Mouse (Mus musculus): Measurements from ENCODE around the gene Wdr90. TPM values are rescaled to one million over a fixed set of nuclear protein-coding genes. Genes with fewer than 3 reads are reported as not detected.
A peak's percentile ranks its signal among the peaks of the same experiment; 100 is the strongest.

The Wdr90 gene
- total RNA-seq, 2 experiments from 2014 or later: 4.6 to 47.4 TPM

DNA sequence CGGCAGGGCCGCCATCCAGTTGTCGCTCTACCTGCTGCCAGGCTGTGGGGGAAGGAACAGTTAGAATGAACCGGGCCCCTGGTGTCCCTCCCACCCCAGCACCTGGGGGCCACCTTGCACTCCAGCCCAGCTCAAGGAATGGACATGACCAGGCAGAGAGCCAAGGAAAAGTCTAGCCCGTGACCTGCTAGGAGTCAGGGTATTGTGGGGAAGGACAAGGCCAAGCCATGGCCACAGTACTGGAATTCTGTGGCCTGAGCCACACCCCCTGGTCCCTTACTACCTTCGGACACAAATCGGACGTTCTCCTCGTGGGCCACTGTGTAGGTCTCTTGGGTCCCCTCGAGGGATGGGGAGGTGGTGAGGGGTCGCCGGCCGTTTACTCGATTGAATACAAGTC is 3.0 kb upstream of the Wdr90 start:
- ATAC-seq (replicated peaks; ENCODE audit: low FRiP score, low TSS enrichment, poor library complexity, severe bottlenecking): no peak

DNA sequence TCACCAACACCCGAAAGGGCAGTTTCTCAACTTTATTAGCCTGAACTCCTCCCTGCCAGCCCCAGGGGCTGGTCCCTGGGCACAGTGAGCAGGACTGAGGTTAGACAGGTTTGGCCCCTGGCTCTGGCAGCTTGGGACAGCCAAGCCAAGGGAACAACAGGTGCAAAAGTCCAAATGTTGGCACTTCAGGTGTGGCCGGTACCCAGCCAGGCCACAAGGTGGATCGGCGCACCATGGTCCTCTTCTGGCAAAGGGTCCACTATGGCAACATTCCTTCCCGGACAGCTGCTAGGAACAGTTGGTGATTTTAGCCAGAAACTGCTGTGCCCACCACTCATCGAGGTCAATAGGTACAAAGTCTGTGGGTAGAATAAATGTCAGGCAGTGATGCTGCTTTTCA is 2.4 kb upstream of the Wdr90 start:
- no peak for ATAC-seq (replicated peaks; ENCODE audit: low FRiP score, low TSS enrichment, poor library complexity, severe bottlenecking)

DNA sequence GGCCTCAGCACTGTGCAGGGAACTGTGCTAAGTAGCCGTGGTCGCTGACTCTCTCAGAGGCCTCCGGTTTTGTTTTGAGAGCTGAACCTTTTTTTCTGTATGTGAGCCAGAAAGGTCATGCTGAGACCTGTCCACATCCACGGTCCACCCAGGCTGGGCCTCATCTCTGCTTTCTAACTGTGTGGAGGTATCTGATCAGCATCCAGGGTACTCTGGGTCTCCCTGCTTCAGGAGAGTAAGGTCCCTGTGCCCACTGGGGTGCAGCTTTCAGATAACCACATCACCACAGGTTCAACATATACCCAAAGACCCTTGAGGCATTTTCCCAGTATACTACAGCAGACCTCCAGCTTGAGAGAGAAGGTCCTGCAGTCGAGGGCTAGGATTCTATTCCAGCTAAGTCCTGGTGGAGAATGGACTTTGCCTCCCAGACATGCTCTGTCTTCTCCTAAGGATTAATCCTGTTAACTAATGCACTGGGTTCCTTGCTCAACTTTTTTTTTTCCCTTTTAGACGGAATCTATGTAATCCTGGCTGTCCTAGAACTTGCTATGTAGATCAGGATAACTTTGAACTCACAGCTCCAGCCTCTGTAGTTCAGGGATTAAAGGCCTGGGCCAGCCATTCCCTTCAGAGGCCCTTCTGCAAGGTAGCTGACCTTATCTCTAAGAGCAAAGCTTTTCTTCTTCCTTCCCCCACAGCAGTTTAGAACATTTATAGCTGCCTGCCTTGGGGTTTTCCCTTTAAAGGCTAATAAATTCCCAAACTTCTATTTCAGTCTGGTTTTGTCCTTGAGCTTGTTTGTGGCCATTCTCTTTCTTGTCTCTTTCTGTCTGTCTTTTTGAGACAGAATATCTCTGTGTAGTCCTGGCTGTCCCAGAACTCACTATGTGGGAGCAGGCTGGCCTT is 657 bp upstream of the Wdr90 start:
- ATAC-seq (replicated peaks; ENCODE audit: low FRiP score, low TSS enrichment, poor library complexity, severe bottlenecking): no peak

DNA sequence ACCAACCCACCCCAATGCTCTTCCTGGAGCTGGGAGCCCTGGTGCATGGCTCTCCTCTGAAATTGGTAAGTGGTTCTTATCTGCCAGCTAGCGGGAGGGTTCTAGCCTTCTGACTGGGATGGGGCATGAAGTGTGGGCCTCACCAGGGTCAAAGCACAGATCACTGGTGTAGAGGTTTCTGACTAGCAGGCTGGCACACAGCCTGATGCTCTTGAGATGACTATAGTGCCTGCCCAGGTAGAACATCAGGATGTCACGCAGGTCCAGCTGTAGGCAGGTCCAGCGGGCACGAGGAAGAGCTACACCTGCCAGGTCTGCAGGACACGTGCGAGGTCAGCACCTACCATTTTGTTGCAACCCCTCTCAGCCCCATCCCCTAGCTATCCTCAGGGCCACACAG is 1.1 kb downstream of the Wdr90 start:
- no peak for ATAC-seq (replicated peaks; ENCODE audit: low FRiP score, low TSS enrichment, poor library complexity, severe bottlenecking)

DNA sequence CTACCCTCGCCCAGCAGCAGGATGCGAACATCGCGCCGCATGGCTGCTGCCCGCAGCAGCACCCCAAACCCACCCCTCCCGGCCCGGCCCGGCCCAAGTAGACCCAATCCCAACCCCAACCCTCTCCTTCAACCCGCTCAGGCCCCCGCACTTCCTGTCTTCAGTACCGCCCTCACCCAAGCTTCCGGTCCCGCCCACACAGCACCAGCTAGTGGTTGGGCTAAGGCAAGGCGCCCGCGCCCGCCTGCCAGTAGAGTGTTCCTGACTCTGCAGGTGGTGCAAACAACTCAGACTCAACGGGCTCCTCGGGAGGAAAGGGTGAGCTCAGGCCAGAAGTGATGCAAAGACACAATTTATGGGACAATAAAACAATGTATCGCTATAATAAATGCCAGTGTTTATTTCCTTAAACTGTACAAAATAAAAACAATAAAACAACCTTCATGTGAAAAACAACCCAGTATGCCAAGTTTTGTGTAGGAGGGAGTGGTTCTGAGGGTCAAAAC is 16.9 kb downstream of the Wdr90 start, which contains the start of gene Rhot2:
Gene Rhot2 (minus strand): TSS at position 456 of the 506 bp plus-strand sequence.
- peak; percentile 90 for ATAC-seq (replicated peaks; ENCODE audit: low FRiP score, low TSS enrichment, poor library complexity, severe bottlenecking)

DNA sequence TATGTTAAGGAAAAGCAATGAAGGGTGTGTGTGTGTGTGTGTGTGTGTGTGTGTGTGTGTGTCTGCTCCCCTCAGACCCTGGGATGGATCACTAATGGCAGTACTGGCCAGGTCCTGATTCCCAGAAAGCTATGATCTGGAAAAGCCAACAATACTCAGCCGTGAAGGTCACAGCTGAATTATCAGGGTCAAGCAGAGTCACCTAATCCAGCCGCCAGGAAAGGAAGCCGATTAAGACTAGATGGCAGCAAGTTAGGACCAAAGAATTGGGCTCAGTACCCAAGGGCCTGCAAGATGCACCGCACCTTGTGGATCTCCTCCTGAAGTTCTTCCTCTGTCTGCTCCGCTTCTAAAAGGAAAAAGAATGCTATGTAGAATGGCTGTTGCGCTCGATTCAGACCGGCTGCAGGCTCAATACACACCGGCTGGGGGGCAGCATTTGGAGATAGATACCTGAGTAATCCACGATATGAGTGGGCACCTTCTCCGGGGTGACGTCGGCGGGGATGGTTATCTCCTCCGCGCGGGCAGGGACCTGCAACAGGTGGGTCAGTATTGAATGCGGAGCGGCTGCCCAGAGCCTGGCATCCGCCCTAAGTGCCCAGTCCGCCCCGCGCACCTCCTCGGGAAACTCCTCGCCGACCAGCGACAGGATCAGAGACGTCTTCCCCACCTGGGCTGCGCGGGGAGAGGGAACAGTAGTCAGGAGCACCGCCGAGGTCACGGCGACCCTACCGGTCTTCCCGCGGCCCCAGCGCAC is 17.5 kb downstream of the Wdr90 start:
- ATAC-seq (replicated peaks; ENCODE audit: low FRiP score, low TSS enrichment, poor library complexity, severe bottlenecking): 0 out of 2 replicates have a peak, but pooled peaks have one; percentile 11

DNA sequence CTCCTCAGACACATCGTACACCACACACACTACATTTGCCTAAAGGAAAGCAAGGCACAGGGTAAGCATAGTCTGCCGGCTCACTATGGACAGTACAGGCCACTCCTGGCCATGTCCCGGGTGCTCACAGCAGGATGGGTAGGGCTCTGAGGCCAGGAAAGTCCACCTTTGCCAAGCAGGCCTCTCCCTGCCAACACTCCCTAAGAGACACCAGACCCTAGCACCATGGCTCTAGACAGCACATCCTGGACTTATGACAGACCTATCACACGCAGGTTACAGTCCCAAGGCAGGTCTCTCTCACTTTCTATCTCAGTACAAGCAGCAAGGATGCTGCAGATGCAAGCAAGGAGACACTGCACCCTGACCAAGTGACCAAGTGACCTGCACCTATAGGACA is 18.2 kb downstream of the Wdr90 start:
- no peak for ATAC-seq (replicated peaks; ENCODE audit: low FRiP score, low TSS enrichment, poor library complexity, severe bottlenecking)

DNA sequence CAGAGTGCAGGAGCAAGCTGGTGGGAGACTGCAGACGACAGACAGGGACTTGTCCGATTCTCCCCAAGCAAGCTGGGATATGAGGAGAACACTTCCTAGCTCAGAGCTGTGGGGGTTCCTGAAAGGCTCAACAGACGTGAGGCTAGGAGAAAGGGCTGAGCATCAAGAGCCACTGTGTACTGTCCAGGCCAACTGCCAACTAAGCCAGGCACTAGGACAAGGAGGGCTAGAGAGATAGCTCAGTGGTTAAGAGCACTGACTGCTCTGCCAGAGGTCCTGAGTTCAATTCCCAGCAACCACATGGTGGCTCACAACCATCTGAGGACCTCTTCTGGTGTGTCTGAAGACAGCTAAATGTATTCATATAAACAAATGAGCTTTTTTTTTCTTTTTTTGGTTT is 18.8 kb downstream of the Wdr90 start:
- ATAC-seq (replicated peaks; ENCODE audit: low FRiP score, low TSS enrichment, poor library complexity, severe bottlenecking): no peak

DNA sequence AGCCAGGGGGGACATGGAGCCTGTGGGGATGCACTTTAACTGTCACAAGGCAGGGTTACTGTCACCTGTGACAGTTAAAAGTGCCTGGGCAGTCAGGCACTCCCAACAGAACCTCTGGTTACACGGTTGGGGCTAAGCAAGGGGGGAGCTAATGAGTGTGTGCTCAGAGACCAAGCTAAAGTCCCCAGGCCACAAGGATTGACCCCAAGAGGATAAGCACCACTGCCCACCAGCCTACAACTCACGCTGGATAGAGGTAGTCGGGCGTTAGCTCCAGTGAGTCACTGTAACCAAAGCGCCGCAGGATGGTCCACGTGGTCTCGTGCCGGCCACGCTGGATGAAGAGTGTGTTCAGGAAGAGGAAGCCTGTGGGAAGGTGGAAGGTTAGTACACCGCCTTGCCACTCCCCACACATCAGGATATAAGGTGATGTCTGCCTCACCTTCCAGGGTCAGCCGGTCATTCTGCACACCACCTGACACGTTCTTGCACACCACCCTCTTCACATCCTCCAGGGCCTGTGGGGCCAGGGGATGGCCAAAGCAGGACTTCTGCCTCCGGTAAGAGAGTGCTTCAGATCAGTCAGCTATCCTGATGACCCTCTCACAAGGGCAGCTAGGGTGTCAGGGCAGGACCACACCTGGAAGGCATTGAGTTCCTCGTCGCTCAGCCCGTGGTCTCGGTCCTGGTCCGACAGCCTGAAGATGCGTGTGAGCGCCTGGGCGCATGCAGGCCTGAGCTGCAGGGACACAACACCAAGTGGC is 20.0 kb downstream of the Wdr90 start, which contains the start of gene Gm20683:
Gene Gm20683 (minus strand): TSS at position 647 of the 764 bp plus-strand sequence.
- ATAC-seq (replicated peaks; ENCODE audit: low FRiP score, low TSS enrichment, poor library complexity, severe bottlenecking): no peak

DNA sequence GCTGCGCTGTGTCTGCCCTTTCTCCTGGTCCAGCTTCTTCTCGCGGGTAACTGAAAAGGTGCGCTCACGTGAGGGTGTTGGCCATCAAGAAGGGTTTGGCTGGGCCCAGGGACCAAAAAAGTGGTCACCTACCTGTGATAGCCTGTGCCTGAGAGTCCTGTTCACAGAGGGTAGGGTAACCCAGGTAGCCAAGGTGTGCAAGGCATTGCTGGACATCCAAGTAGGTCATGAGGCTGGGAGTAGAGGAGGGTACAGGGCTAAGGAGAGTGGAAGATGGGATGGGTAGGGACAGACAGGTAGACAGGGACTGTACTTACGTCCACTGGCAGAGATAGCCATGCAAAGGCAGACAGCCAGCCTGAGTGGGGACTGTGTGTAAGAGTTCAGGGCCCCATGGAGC is 20.8 kb downstream of the Wdr90 start:
- no peak for ATAC-seq (replicated peaks; ENCODE audit: low FRiP score, low TSS enrichment, poor library complexity, severe bottlenecking)

DNA sequence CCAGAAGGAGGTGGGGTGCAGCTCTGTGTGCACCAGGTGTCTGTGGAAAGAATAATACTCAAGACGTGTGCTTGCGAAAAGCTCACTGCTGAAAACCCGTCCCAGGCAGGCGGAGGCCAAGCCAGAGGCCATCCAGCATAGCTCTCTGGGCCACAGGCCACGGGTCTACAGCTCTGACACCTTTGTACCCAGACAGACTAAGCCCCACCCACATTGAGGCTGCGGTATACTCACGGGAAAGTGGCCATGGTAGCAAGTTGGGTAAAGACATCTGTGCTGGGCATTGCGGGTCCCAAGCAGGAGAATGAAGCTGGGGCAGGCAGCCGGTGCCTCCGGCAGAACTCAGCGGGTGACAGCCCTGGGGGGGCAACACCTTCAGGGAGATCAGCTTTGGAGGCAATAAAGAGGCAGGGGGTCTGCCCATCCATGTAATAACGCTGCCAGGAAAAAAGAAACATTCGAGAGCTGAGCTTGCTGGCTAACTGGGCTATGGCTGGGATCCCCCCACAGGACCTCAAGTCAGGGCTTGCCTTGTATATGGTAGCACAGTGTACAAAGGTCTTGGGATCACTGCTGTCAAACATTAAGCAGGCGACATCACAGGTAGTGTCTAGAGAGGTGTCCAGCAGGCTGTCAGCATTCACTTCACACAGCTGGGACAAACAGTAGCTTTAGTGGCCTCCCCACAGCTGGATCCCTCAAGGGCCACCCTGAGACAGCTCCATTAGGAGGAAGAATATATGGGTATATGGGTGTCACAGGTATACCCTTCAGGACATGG is 21.7 kb downstream of the Wdr90 start:
- ATAC-seq (replicated peaks; ENCODE audit: low FRiP score, low TSS enrichment, poor library complexity, severe bottlenecking): no peak

DNA sequence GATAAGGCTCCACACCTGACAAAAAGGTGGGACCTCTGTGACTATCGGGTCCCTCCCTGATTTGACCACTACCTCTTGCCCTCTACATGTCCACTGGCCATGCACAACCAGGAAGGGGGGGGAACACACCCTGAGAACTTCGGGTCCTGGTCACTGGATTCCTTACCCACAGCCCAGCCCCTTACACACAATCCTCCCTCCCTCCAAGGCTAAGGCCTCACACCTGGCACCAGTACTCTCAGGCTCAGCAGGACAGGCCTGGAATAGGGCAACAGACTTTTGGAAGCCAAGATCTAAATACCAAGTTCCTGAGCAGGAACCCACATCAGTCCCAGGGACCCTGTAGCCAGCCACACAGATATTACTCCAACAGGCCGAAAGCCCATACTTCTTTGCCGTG is 22.4 kb downstream of the Wdr90 start:
- ATAC-seq (replicated peaks; ENCODE audit: low FRiP score, low TSS enrichment, poor library complexity, severe bottlenecking): no peak

DNA sequence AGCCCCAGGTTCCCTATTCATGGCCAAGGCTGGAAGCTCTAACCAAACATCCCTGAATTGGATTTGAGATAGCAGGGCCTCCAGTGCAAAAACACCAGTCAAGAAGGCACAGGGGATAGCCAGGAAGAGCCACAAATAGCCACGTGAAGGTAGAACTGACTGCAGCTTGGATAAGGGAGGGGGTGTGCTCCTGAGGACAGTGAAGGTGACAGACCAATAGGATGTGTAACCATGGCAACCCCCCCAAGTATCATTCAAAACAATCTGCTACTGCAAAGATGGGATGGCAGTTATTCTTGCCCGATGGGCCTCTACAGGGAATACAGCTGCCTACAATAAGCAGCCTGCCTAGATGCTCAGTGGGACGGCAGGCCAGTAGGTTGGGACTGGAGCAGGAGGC is 23.8 kb downstream of the Wdr90 start:
- no peak for ATAC-seq (replicated peaks; ENCODE audit: low FRiP score, low TSS enrichment, poor library complexity, severe bottlenecking)

DNA sequence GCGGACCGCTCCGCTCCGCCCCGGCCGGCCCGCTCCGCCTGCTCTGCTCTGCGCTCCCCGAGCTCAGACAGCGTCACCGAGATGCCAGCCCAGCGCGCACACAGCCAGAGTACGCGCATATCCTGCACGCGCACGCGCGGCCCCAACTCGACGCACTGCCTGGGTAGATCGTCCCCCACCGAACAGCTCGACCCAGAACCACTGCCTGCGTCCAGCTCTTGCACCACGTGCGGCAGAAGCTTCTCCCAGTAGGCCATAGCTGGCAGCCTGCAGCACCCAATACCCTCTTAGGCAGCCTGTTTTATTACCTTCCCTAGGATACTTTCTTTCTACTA is 24.3 kb downstream of the Wdr90 start, which contains the start of gene Rhbdl1:
Gene Rhbdl1 (minus strand): TSS at position 220 of the 335 bp plus-strand sequence.
- 0 out of 2 replicates have a peak, but pooled peaks have one; percentile 12 for ATAC-seq (replicated peaks; ENCODE audit: low FRiP score, low TSS enrichment, poor library complexity, severe bottlenecking)

DNA sequence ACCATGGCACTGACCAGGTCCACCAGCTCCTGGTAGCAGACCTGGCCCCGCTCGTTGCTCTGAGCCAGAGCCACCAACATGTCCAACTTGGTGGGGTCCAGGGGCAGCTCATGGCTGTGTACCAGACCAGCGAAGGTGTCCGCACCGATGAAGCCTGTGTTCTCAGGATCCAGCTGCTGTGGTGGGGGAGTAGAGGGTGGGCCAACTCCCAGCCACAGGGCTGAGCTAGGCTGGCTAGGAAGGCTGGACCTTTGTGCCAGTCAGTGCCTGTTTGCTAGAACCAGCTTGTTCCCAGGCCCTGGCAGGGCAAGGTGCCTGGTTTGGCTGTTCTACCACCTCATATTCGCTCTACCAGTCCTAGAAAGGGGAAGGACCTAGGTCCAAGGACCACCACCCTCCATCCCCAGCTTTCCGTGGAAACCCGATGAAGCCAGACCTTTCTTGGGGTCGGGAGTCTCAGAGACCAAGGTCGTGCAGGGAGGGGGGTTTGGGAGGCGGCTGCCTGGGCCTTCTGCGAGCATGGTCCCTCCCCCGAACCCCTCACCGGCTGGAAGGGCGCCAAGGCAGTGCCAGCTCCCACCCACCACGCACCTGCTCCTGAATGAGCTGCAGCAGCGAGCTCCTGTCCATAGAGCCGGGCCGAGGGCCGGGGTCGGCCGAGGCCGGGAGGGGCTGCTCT is 24.8 kb downstream of the Wdr90 start:
- no peak for ATAC-seq (replicated peaks; ENCODE audit: low FRiP score, low TSS enrichment, poor library complexity, severe bottlenecking)

DNA sequence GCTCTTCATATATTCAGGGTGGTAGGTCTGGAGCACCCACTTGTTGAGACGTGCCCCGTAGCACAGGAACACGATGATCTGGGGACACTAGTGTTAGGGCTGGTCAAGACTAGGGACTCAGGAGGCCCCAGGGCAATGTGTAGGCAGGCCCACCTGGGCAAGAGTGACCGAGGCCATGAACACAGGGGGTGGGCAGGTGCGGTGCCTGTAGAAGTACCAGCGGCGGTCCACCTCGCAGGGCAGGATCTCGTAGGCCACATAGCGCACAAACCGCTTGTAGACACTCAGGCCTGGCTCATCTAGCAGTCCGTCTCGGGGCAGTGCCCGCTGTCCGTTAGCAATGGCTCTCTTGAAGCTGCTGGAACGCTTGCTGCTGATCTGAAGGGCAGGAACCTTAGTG is 25.5 kb downstream of the Wdr90 start:
- no peak for ATAC-seq (replicated peaks; ENCODE audit: low FRiP score, low TSS enrichment, poor library complexity, severe bottlenecking)

DNA sequence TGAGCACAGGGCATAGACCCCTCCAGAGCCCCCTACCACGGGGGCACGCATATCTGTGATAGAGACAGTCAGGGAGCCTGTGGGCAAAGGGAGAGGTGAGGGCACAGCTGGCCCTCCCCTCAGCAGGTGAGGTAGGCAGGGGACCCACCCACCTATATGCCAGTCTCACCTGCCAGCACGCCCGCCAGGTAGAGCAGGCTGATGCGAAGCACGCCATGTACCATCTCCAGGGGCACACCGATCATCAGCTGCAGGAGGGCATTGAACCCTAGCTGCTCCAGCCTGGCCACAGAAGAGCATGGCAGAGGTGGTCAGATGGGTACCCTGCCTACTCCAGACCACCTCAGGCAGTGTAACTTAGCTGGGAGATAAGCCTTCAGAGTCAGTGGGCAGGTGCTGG is 26.0 kb downstream of the Wdr90 start:
- no peak for ATAC-seq (replicated peaks; ENCODE audit: low FRiP score, low TSS enrichment, poor library complexity, severe bottlenecking)

DNA sequence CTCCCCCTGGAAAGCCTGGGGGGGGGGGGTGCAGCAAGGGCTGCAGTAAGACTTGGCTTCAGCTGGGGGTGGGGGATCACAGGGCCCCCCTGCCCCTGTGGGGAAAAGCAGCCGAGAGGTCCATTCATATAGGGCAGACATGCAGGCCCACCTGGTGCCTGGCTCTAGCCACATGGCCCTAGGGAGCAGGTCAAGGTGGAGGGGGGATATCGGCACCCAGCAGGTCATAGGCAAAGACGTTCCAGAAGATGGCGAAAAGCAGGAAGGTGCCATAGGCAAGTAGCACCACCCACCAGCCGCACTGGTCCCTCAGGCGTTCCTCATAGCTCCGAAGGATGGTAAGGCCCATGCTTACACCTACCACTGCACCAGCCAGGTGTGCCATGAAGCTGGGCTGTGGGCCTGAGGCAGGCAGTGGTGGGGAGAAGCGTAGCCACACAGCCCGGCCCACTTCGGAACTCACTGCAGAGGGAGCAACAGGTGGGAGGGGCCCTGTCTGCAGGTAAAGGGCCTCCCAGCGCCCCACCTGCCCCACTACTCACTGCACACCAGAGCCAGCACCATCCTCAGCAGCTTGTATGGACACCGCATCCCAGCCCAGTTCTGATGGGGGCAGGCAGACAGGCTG is 26.6 kb downstream of the Wdr90 start:
- no peak for ATAC-seq (replicated peaks; ENCODE audit: low FRiP score, low TSS enrichment, poor library complexity, severe bottlenecking)

All from megakaryocyte-erythroid progenitor cell, adult 5-6 weeks (primary cell).